Comparison of ENCODE assay signal across 9 mouse cellular contexts in genomic region chr9:52046686-52047085, GRCm38 (mm10). TPM values are rescaled to one million over a fixed set of nuclear protein-coding genes. Genes with fewer than 3 reads are reported as not detected.
DNase-seq lines count a peak whose midpoint lies in the region; ATAC-seq lines count a peak whose summit lies in the region.
"Had no signal": no experiment of that assay in that cellular context is flagged by ENCODE, and none has a peak within 500 bp of the region (broad histone marks: within the 10 kb centered on the region; RNA-seq: fewer than 3 reads in every experiment).

No protein-coding gene starts in this region.

- H3K9me3 ChIP-seq in erythroblast, embryonic 14.5 days (ENCODE audit: control insufficient read depth, low read length), result no peaks in the 10 kb centered on the region
- no peaks in the 10 kb centered on the region for H3K9me3 ChIP-seq in forebrain, embryonic 10.5 days
- H3K9me3 ChIP-seq in midbrain, embryonic 11.5 days (ENCODE audit: control insufficient read depth, low read length), result no peaks in the 10 kb centered on the region

- 21% methylated on average over 5 of the region's 5 CpGs for WGBS in forebrain, embryonic 10.5 days
- WGBS in midbrain, embryonic 11.5 days, result 30% methylated on average over 5 of the region's 5 CpGs

- peak overlapping the region; percentile 100 for H3K27ac ChIP-seq in forebrain, embryonic 10.5 days
- H3K27ac ChIP-seq in midbrain, embryonic 11.5 days (ENCODE audit: low read depth, low read length), result no peak overlapping the region

- ATAC-seq in erythroblast, adult 5-6 weeks (replicated peaks; ENCODE audit: low FRiP score, poor library complexity, severe bottlenecking), result no peak
- no peak for ATAC-seq in midbrain, embryonic 11.5 days (ENCODE audit: low FRiP score)
- ATAC-seq: activated CD4-positive, CD25-positive, alpha-beta regulatory T cell, adult 4 months had no signal

- peak overlapping the region; percentile 97 for H3K4me3 ChIP-seq in erythroblast, embryonic 14.5 days (replicated peaks)
- H3K4me3 ChIP-seq in forebrain, embryonic 10.5 days, result peak overlapping the region; percentile 96
- no peak overlapping the region for H3K4me3 ChIP-seq in midbrain, embryonic 11.5 days (ENCODE audit: low read depth, low read length)

- H3K36me3 ChIP-seq in erythroblast, embryonic 14.5 days (ENCODE audit: control insufficient read depth), result no peaks in the 10 kb centered on the region; the same call in 1 of the 2 replicates
- H3K36me3 ChIP-seq in forebrain, embryonic 10.5 days (replicated peaks), result no peaks in the 10 kb centered on the region
- H3K36me3 ChIP-seq in midbrain, embryonic 11.5 days (ENCODE audit: control insufficient read depth, insufficient read depth, low read length), result no peaks in the 10 kb centered on the region

- H3K27me3 ChIP-seq in erythroblast, embryonic 14.5 days (ENCODE audit: control insufficient read depth), result no peaks in the 10 kb centered on the region; the same call in 1 of the 2 replicates
- no peaks in the 10 kb centered on the region for H3K27me3 ChIP-seq in forebrain, embryonic 10.5 days (ENCODE audit: poor library complexity, severe bottlenecking)
- no peaks in the 10 kb centered on the region for H3K27me3 ChIP-seq in midbrain, embryonic 11.5 days (ENCODE audit: control insufficient read depth, insufficient read depth, low read length)

- no peak overlapping the region for H3K9ac ChIP-seq in midbrain, embryonic 11.5 days (ENCODE audit: low read length)

- no peak for DNase-seq in forebrain, embryonic 10.5 days (ENCODE audit: extremely low spot score, low spot score)
- DNase-seq in kidney, adult 8-10 months, result peak; percentile 62 to 64
- no peak for DNase-seq in midbrain, embryonic 11.5 days (ENCODE audit: low spot score, missing footprints)
- no peak for DNase-seq in frontal cortex, postnatal 25 days (ENCODE audit: low spot score in 2 of 2)
- no peak for DNase-seq in ovary, postnatal 14 days (ENCODE audit: low spot score)
- DNase-seq in cerebellum, postnatal 36 days, result no peak

- H3K4me2 ChIP-seq in midbrain, embryonic 11.5 days, result peak overlapping the region; percentile 54

- peaks cover 27% of the 10 kb centered on the region for H3K4me1 ChIP-seq in erythroblast, embryonic 14.5 days (ENCODE audit: control insufficient read depth)
- peaks cover 32% of the 10 kb centered on the region for H3K4me1 ChIP-seq in forebrain, embryonic 10.5 days
- peaks cover 15% of the 10 kb centered on the region; the same call in 1 of the 2 replicates for H3K4me1 ChIP-seq in midbrain, embryonic 11.5 days (ENCODE audit: control insufficient read depth, insufficient read depth, low read length)

RNA-seq across cellular contexts. Expression of gene Rdx, which starts 0.3 kb away (rescaled TPM):
- polyA plus RNA-seq in erythroblast, embryonic 14.5 days (2012), result 2.2 and 2.4 TPM in 2 replicates
- total RNA-seq in erythroblast, adult 5-6 weeks (2015; ENCODE audit: low replicate concordance), result 29.4 and 31.1 TPM in 2 replicates
- total RNA-seq in erythroblast, adult 5-6 weeks (2017; ENCODE audit: low replicate concordance), result 39.3 and 52.5 TPM in 2 replicates
- polyA plus RNA-seq in forebrain, embryonic 10.5 days (2016; fragmentation: Nextera tagmentation; extraction: Ambion mirVana), result 145 and 156 TPM in 2 replicates
- 218 and 255 TPM in 2 replicates for polyA plus RNA-seq in midbrain, embryonic 11.5 days (2014; fragmentation: Nextera tagmentation; extraction: Ambion mirVana)

Comparison
In these comparisons a context has a peak if more than half of its experiments do, and no peak if none do; other contexts are left out.
1. DNase-seq: peak in kidney, adult 8-10 months (2 of 2); none in forebrain, embryonic 10.5 days (single experiment), midbrain, embryonic 11.5 days (single experiment), frontal cortex, postnatal 25 days (0 of 2), ovary, postnatal 14 days (single experiment) and cerebellum, postnatal 36 days (0 of 2).
2. RNA of gene Rdx, which starts 0.3 kb away (polyA plus RNA-seq): 218 to 255 TPM in midbrain, embryonic 11.5 days and 145 to 156 TPM in forebrain, embryonic 10.5 days; 2.2 to 2.4 TPM in erythroblast, embryonic 14.5 days; every median in the first group is over 10 times any median in the second.